Mouse (Mus musculus) B cell, adult (primary cell): ENCODE results near the gene Bard1. TPM values are rescaled to one million over a fixed set of nuclear protein-coding genes. Genes with fewer than 3 reads are reported as not detected.

ENCODE experiments used
- total RNA-seq: library from RNA; stranded (reverse); gene quantifications from 4 replicates; pipeline ENCODE4 v1.2.4, GENCODE M21; 2023; ENCODE audit not compliant: inconsistent age

Gene Bard1
- 2.1 to 2.6 TPM (median 2.3 TPM) in 4 replicates for total RNA-seq

GRCm38 (mm10) chr1:71102344-71103173, at the start of gene Bard1:
TSS of gene Bard1 (minus strand) at chr1:71103146.

